Mouse (Mus musculus) MEL (cell line): ENCODE measurements around the gene Rnps1.

Source experiments
- CTCF ChIP-seq, 3 experiments: IDR thresholded peaks in 2 of 3; conservative IDR thresholded peaks in 1 of 3; 2 replicates each; pipeline ENCODE4 v1.5.1; 2011 to 2012; ENCODE audit warnings: low read length in 3 of 3, low read depth in 2 of 3, mild to moderate bottlenecking in 2 of 3, improper control_type of control experiment in 1 of 3, inconsistent platforms in 1 of 3, mixed read lengths in 1 of 3, moderate library complexity in 1 of 3; ENCODE audit not compliant: control insufficient read depth in 1 of 3, insufficient read depth in 1 of 3, poor library complexity in 1 of 3, severe bottlenecking in 1 of 3
- EP300 ChIP-seq, 2 experiments: IDR thresholded peaks; 2 replicates each; pipeline ENCODE4 v1.6.1; 2011; ENCODE audit warnings: improper control_type of control experiment in 2 of 2, low read length in 2 of 2, low read depth in 1 of 2, mild to moderate bottlenecking in 1 of 2
- MAFK ChIP-seq: IDR thresholded peaks from 2 replicates; pipeline ENCODE4 v1.6.1; 2011; ENCODE audit warnings: low read depth, mild to moderate bottlenecking, low read length, improper control_type of control experiment, borderline replicate concordance
- MAZ ChIP-seq: IDR thresholded peaks from 2 replicates; pipeline ENCODE4 v1.6.1; 2012; ENCODE audit warnings: low read depth, mild to moderate bottlenecking, inconsistent platforms, low read length, improper control_type of control experiment
- NELFE ChIP-seq: IDR thresholded peaks from 2 replicates; pipeline ENCODE4 v1.6.1; 2011; ENCODE audit warnings: low read depth, low read length, improper control_type of control experiment
- POLR2A ChIP-seq, 2 experiments: IDR thresholded peaks; 2 replicates each; pipeline ENCODE4 v1.6.1; 2011 to 2012; ENCODE audit warnings: low read length in 2 of 2, mild to moderate bottlenecking in 2 of 2, control low read depth in 1 of 2, improper control_type of control experiment in 1 of 2, low read depth in 1 of 2, moderate library complexity in 1 of 2; ENCODE audit not compliant: control insufficient read depth in 1 of 2, insufficient read depth in 1 of 2, poor library complexity in 1 of 2
- RAD21 ChIP-seq: IDR thresholded peaks from 2 replicates; pipeline ENCODE4 v1.6.1; 2011; ENCODE audit warnings: mild to moderate bottlenecking, low read depth, low read length, improper control_type of control experiment
- TAL1 ChIP-seq: IDR thresholded peaks from 2 replicates; pipeline ENCODE4 v1.6.1; 2012; ENCODE audit warnings: mild to moderate bottlenecking, inconsistent platforms, low read length, moderate library complexity, mixed read lengths
- TCF12 ChIP-seq: IDR thresholded peaks from 2 replicates; pipeline ENCODE4 v1.6.1; 2014; ENCODE audit warnings: low read depth, mild to moderate bottlenecking, inconsistent platforms, low read length, improper control_type of control experiment, moderate library complexity
- UBTF ChIP-seq: IDR thresholded peaks from 2 replicates; pipeline ENCODE4 v1.6.1; 2012; ENCODE audit warnings: low read depth, mild to moderate bottlenecking, inconsistent platforms, low read length, improper control_type of control experiment, moderate library complexity, borderline replicate concordance; ENCODE audit not compliant: insufficient read depth
- ZC3H11A ChIP-seq: IDR thresholded peaks from 2 replicates; pipeline ENCODE4 v1.6.1; 2012; ENCODE audit warnings: low read depth, mild to moderate bottlenecking, inconsistent platforms, low read length, improper control_type of control experiment
- ZMIZ1 ChIP-seq: IDR thresholded peaks from 2 replicates; pipeline ENCODE4 v1.6.1; 2012; ENCODE audit warnings: low read depth, mild to moderate bottlenecking, inconsistent platforms, low read length, improper control_type of control experiment, moderate library complexity

GRCm38 (mm10) chr17:24469336-24469909 lies 55.1 kb downstream of the Rnps1 start:
- TF ChIP-seq CTCF (IDR thresholded peaks at IDR 0.05 in 2 of 3, conservative IDR thresholded peaks at IDR 0.05 in 1 of 3; ENCODE audit: control insufficient read depth in 1 of 3, insufficient read depth in 1 of 3, low read depth in 2 of 3, low read length in 3 of 3, poor library complexity in 1 of 3, severe bottlenecking in 1 of 3) (no peak), NELFE (no peak), POLR2A (IDR thresholded peaks at IDR 0.05; ENCODE audit: control insufficient read depth in 1 of 2, insufficient read depth in 1 of 2, low read depth in 1 of 2, low read length in 2 of 2, poor library complexity in 1 of 2) (no peak), ZMIZ1 (no peak), TAL1 (no peak), UBTF (no peak), EP300 (IDR thresholded peaks at IDR 0.05; ENCODE audit: low read depth in 1 of 2, low read length in 2 of 2) (no peak), MAZ (no peak), MAFK (no peak; the same call in 1 of the 2 replicates), ZC3H11A (no peak), RAD21 (no peak), TCF12 (no peak)
